Mouse (Mus musculus) kidney, embryonic 16.5 days (tissue): Measurements from ENCODE around the gene Tcfl5. TPM values are rescaled to one million over a fixed set of nuclear protein-coding genes. Genes with fewer than 3 reads are reported as not detected.

ENCODE experiments used
- ATAC-seq: fragments of 200-750 bp; cut with Nextera tagmentation; 2 replicates; pipeline ENCODE4 v1.8.0; 2017; ENCODE audit warnings: moderate TSS enrichment; ENCODE audit not compliant: low FRiP score, low TSS enrichment
- H3K27ac ChIP-seq: fragments of 300-500 bp; sonication (generic); 2 replicates; pipeline ENCODE4 v1.5.1; 2014; ENCODE audit warnings: low read length
- H3K27me3 ChIP-seq: fragments of 300-500 bp; sonication (generic); 2 replicates; pipeline ENCODE4 v1.6.1; 2014; ENCODE audit warnings: low read length, control low read depth, mixed read lengths; ENCODE audit not compliant: insufficient read depth
- H3K36me3 ChIP-seq: fragments of 300-500 bp; sonication (generic); 2 replicates; pipeline ENCODE4 v1.6.1; 2014; ENCODE audit warnings: low read length, control low read depth, mixed read lengths; ENCODE audit not compliant: insufficient read depth
- H3K4me1 ChIP-seq: fragments of 300-500 bp; sonication (generic); 2 replicates; pipeline ENCODE4 v1.6.1; 2014; ENCODE audit warnings: low read length, control low read depth, mixed read lengths; ENCODE audit not compliant: insufficient read depth
- H3K4me2 ChIP-seq: fragments of 300-500 bp; sonication (generic); replicated peaks from 2 replicates; pipeline ENCODE4 v1.6.1; 2014; ENCODE audit warnings: low read depth, low read length
- H3K4me3 ChIP-seq: fragments of 300-500 bp; sonication (generic); 2 replicates; pipeline ENCODE4 v1.5.1; 2014; ENCODE audit warnings: mild to moderate bottlenecking, low read length
- H3K9ac ChIP-seq: fragments of 300-500 bp; sonication (generic); replicated peaks from 2 replicates; pipeline ENCODE4 v1.6.1; 2014; ENCODE audit warnings: low read length
- H3K9me3 ChIP-seq: fragments of 300-500 bp; sonication (generic); 2 replicates; pipeline ENCODE4 v1.6.1; 2016; ENCODE audit warnings: low read length, control low read depth
- WGBS: fragments of 180-500 bp; shearing (Covaris S2); extraction: QIAGEN DNeasy Blood & Tissue Kit; methylation state at CpG from one replicate; pipeline ENCODE4 v1.1.7; 2014; 5-methylcytosine and 5-hydroxymethylcytosine counted together
- polyA plus RNA-seq: library from polyadenylated mRNA; unstranded; fragments of >200 nt; fragmentation: Nextera tagmentation; extraction: Ambion mirVana; gene quantifications from 2 replicates; pipeline ENCODE4 v1.2.1, GENCODE M21; 2015

Gene Tcfl5
- polyA plus RNA-seq, 1 experiment from 2014 or later, result 0.09 TPM

- Histone ChIP-seq H3K9me3 (no peaks in the 10 kb centered on the region), H3K4me3 (no peak overlapping the region), H3K27ac (no peak overlapping the region), H3K36me3 (no peaks in the 10 kb centered on the region), H3K4me1 (no peaks in the 10 kb centered on the region), H3K4me2 (no peak overlapping the region), H3K9ac (no peak overlapping the region), H3K27me3 (no peaks in the 10 kb centered on the region)
- no peak for ATAC-seq
- WGBS, result 65% methylated on average over 4 of the region's 4 CpGs
These were observed 32.2 kb downstream of the Tcfl5 start for GRCm38 (mm10) chr2:180610283-180610682.

GRCm38 (mm10) chr2:180604781-180605180 lies 37.7 kb downstream of the Tcfl5 start:
- Histone ChIP-seq H3K27me3 (no peaks in the 10 kb centered on the region), H3K4me2 (no peak overlapping the region), H3K4me1 (no peaks in the 10 kb centered on the region), H3K4me3 (no peak overlapping the region), H3K36me3 (no peaks in the 10 kb centered on the region), H3K27ac (no peak overlapping the region), H3K9me3 (no peaks in the 10 kb centered on the region), H3K9ac (no peak overlapping the region)
- no peak for ATAC-seq
- 58% methylated on average over 6 of the region's 6 CpGs for WGBS

GRCm38 (mm10) chr2:180600569-180601021 lies 41.9 kb downstream of the Tcfl5 start:
- 0 out of 2 replicates have a peak, but pooled peaks cover under 1% of the 10 kb centered on the region for H3K36me3 ChIP-seq
- H3K9me3 ChIP-seq, result no peaks in the 10 kb centered on the region
- no peak overlapping the region for H3K4me3 ChIP-seq
- no peak overlapping the region for H3K9ac ChIP-seq
- 25% methylated on average over 9 of the region's 9 CpGs for WGBS
- H3K27me3 ChIP-seq, result peaks cover 29% of the 10 kb centered on the region
- peaks cover 7% of the 10 kb centered on the region; the same call in 1 of the 2 replicates for H3K4me1 ChIP-seq
- no peak overlapping the region for H3K27ac ChIP-seq
- ATAC-seq, result no peak; the same call in 1 of the 2 replicates
- no peak overlapping the region for H3K4me2 ChIP-seq

GRCm38 (mm10) chr2:180598157-180598705 lies 44.3 kb downstream of the Tcfl5 start:
- H3K27ac ChIP-seq, result no peak overlapping the region
- ATAC-seq, result no peak

GRCm38 (mm10) chr2:180597490-180597889 lies 45.0 kb downstream of the Tcfl5 start, which contains the start of gene Col9a3:
Gene Col9a3, plus strand, starts transcription at chr2:180597790.
- 44% methylated on average over 4 of the region's 4 CpGs for WGBS
- Histone ChIP-seq H3K9ac (peak within 1 kb of the TSS; percentile 37; the same call in 1 of the 2 replicates), H3K4me1 (peaks cover 7% of the 10 kb centered on the region; the same call in 1 of the 2 replicates), H3K27ac (no peak within 1 kb of the TSS), H3K4me3 (peak within 1 kb of the TSS; percentile 33), H3K9me3 (no peaks in the 10 kb centered on the region), H3K36me3 (peaks cover 30% of the 10 kb centered on the region), H3K27me3 (peaks cover 29% of the 10 kb centered on the region), H3K4me2 (peak within 1 kb of the TSS; percentile 58)
- ATAC-seq, result no peak

More at GRCm38 (mm10) chr2:180598157-180598705, 44.3 kb downstream of the Tcfl5 start:
- Histone ChIP-seq H3K4me2 (peak overlapping the region; percentile 58), H3K4me1 (peaks cover 7% of the 10 kb centered on the region; the same call in 1 of the 2 replicates), H3K27me3 (peaks cover 29% of the 10 kb centered on the region), H3K9ac (peak overlapping the region; percentile 37; the same call in 1 of the 2 replicates), H3K36me3 (peaks cover 23% of the 10 kb centered on the region), H3K4me3 (peak overlapping the region; percentile 33), H3K9me3 (no peaks in the 10 kb centered on the region)
- under 1% methylated on average over 36 of the region's 41 CpGs for WGBS

GRCm38 (mm10) chr2:180589123-180589831 lies 53.2 kb downstream of the Tcfl5 start, which contains the start of gene Ogfr:
Gene Ogfr, plus strand, starts transcription at chr2:180589245.
- peaks cover 8% of the 10 kb centered on the region for H3K4me1 ChIP-seq
- H3K4me3 ChIP-seq, result peak within 1 kb of the TSS; percentile 91
- H3K9me3 ChIP-seq, result no peaks in the 10 kb centered on the region
- WGBS, result under 1% methylated on average over 67 of the region's 67 CpGs
- H3K27ac ChIP-seq, result peak within 1 kb of the TSS; percentile 92
- peaks cover 47% of the 10 kb centered on the region for H3K36me3 ChIP-seq
- H3K4me2 ChIP-seq, result peak within 1 kb of the TSS; percentile 81
- peak within 1 kb of the TSS; percentile 89 for H3K9ac ChIP-seq
- ATAC-seq, result peak; percentile 93
- no peaks in the 10 kb centered on the region for H3K27me3 ChIP-seq

GRCm38 (mm10) chr2:180588736-180589122 lies 53.8 kb downstream of the Tcfl5 start:
- no peaks in the 10 kb centered on the region for H3K27me3 ChIP-seq
- H3K36me3 ChIP-seq, result peaks cover 41% of the 10 kb centered on the region
- 50% methylated on average over 6 of the region's 6 CpGs for WGBS
- H3K27ac ChIP-seq, result peak overlapping the region; percentile 92
- H3K9ac ChIP-seq, result peak overlapping the region; percentile 89
- H3K4me2 ChIP-seq, result peak overlapping the region; percentile 81
- ATAC-seq, result 0 out of 2 replicates have a peak, but pooled peaks have one; percentile 7
- peak overlapping the region; percentile 91 for H3K4me3 ChIP-seq
- H3K4me1 ChIP-seq, result peaks cover 13% of the 10 kb centered on the region
- no peaks in the 10 kb centered on the region for H3K9me3 ChIP-seq

- H3K27ac ChIP-seq, result no peak overlapping the region; the same call in 1 of the 2 replicates
- peaks cover 17% of the 10 kb centered on the region for H3K36me3 ChIP-seq
- ATAC-seq, result no peak
- H3K4me2 ChIP-seq, result peak overlapping the region; percentile 77
- peak overlapping the region; percentile 97 for H3K9ac ChIP-seq
- peak overlapping the region; percentile 70 for H3K4me3 ChIP-seq
- WGBS, result 23% methylated on average over 6 of the region's 7 CpGs
- H3K9me3 ChIP-seq, result no peaks in the 10 kb centered on the region
- peaks cover 17% of the 10 kb centered on the region for H3K4me1 ChIP-seq
- H3K27me3 ChIP-seq, result no peaks in the 10 kb centered on the region
These were observed 59.4 kb downstream of the Tcfl5 start for GRCm38 (mm10) chr2:180583154-180583507.

- under 1% methylated on average over 55 of the region's 57 CpGs for WGBS
- Histone ChIP-seq H3K4me1 (peaks cover 17% of the 10 kb centered on the region), H3K36me3 (peaks cover 17% of the 10 kb centered on the region), H3K4me2 (peak overlapping the region; percentile 77), H3K27ac (peak overlapping the region; percentile 26), H3K27me3 (no peaks in the 10 kb centered on the region), H3K4me3 (peak overlapping the region; percentile 70), H3K9ac (peak overlapping the region; percentile 97), H3K9me3 (no peaks in the 10 kb centered on the region)
- peak; percentile 81 for ATAC-seq
These were observed 59.9 kb downstream of the Tcfl5 start for GRCm38 (mm10) chr2:180582481-180583153.
